Mouse (Mus musculus): ENCODE measurements around the gene Gm4301. TPM values are rescaled to one million over a fixed set of nuclear protein-coding genes. Genes with fewer than 3 reads are reported as not detected.

The Gm4301 gene
- not detected in 2 replicates for polyA plus RNA-seq (2015; fragmentation: Nextera tagmentation; extraction: Ambion mirVana)

DNA sequence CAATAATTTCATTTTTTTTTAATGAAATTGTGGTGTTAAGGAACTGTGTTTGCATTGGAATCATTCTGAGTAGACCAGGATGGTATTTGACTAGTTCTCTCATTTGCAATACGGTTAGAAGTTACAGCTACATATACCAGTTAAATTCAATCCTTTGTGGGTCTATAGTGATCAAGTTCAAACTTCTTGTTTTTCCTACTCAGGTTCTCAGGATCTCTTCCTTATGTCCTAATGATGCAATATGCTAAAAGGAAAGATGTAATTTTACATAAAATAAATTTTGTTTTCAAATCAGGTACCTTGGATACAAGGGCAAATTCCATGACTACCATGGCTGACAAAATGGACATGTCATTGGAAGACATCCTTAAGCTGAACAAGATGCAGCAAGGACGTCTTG lies at the start of gene Gm4301:
Gm4301 (plus strand) TSS at position 301 of the 400 bp plus-strand sequence.

DNA sequence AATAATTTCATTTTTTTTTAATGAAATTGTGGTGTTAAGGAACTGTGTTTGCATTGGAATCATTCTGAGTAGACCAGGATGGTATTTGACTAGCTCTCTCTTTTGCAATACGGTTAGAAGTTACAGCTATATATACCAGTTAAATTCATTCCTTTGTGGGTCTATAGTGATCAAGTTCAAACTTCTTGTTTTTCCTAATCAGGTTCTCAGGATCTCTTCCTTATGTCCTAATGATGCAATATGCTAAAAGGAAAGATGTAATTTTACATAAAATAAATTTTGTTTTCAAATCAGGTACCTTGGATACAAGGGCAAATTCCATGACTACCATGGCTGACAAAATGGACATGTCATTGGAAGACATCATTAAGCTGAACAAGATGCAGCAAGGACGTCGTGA lies 5.1 kb downstream of the Gm4301 start, which contains the start of gene Gm4302:
Gm4302 (plus strand) TSS at position 301 of the 400 bp plus-strand sequence.

DNA sequence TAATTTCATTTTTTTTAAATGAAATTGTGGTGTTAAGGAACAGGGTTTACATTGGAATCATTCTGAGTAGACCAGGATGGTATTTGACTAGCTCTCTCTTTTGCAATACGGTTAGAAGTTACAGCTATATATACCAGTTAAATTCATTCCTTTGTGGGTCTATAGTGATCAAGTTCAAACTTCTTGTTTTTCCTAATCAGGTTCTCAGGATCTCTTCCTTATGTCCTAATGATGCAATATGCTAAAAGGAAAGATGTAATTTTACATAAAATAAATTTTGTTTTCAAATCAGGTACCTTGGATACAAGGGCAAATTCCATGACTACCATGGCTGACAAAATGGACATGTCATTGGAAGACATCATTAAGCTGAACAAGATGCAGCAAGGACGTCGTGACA lies 10.2 kb downstream of the Gm4301 start, which contains the start of gene Gm4303:
Gm4303 (plus strand) TSS at position 301 of the 400 bp plus-strand sequence.

DNA sequence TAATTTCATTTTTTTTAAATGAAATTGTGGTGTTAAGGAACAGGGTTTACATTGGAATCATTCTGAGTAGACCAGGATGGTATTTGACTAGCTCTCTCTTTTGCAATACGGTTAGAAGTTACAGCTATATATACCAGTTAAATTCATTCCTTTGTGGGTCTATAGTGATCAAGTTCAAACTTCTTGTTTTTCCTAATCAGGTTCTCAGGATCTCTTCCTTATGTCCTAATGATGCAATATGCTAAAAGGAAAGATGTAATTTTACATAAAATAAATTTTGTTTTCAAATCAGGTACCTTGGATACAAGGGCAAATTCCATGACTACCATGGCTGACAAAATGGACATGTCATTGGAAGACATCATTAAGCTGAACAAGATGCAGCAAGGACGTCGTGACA lies 15.3 kb downstream of the Gm4301 start, which contains the start of gene Gm4305:
Gm4305 (plus strand) TSS at position 301 of the 400 bp plus-strand sequence.

DNA sequence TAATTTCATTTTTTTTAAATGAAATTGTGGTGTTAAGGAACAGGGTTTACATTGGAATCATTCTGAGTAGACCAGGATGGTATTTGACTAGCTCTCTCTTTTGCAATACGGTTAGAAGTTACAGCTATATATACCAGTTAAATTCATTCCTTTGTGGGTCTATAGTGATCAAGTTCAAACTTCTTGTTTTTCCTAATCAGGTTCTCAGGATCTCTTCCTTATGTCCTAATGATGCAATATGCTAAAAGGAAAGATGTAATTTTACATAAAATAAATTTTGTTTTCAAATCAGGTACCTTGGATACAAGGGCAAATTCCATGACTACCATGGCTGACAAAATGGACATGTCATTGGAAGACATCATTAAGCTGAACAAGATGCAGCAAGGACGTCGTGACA lies 25.6 kb downstream of the Gm4301 start, which contains the start of gene Gm4307:
Gm4307 (plus strand) TSS at position 301 of the 400 bp plus-strand sequence.

DNA sequence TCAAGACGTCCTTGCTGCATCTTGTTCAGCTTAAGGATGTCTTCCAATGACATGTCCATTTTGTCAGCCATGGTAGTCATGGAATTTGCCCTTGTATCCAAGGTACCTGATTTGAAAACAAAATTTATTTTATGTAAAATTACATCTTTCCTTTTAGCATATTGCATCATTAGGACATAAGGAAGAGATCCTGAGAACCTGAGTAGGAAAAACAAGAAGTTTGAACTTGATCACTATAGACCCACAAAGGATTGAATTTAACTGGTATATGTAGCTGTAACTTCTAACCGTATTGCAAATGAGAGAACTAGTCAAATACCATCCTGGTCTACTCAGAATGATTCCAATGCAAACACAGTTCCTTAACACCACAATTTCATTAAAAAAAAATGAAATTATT lies 47.0 kb downstream of the Gm4301 start, which contains the start of gene Gm4312:
Gm4312 (minus strand) TSS at position 101 of the 400 bp plus-strand sequence.

Other genes with a start within 250 kb of the Gm4301 start
- gene Gm4302, start 5.2 kb downstream of the Gm4301 start, polyA plus RNA-seq (2015; fragmentation: Nextera tagmentation; extraction: Ambion mirVana): not detected in 2 replicates
- not detected in 2 replicates for gene Gm4303, start 10.3 kb downstream of the Gm4301 start, polyA plus RNA-seq (2015; fragmentation: Nextera tagmentation; extraction: Ambion mirVana)
- not detected in 2 replicates for gene Gm4305, start 15.4 kb downstream of the Gm4301 start, polyA plus RNA-seq (2015; fragmentation: Nextera tagmentation; extraction: Ambion mirVana)
- gene Gm4307, start 25.7 kb downstream of the Gm4301 start, polyA plus RNA-seq (2015; fragmentation: Nextera tagmentation; extraction: Ambion mirVana): not detected in 2 replicates
- gene Gm4312, start 46.9 kb downstream of the Gm4301 start, polyA plus RNA-seq (2015; fragmentation: Nextera tagmentation; extraction: Ambion mirVana): not detected in 2 replicates
- 5.5 and 8.0 TPM in 2 replicates for gene Tmtc3, start 151.7 kb downstream of the Gm4301 start, polyA plus RNA-seq (2015; fragmentation: Nextera tagmentation; extraction: Ambion mirVana)
- 3.5 and 4.3 TPM in 2 replicates for gene Cep290, start 151.9 kb downstream of the Gm4301 start, polyA plus RNA-seq (2015; fragmentation: Nextera tagmentation; extraction: Ambion mirVana)

Measured in adrenal gland, postnatal 0 days (tissue).